In the genomic region with DNA sequence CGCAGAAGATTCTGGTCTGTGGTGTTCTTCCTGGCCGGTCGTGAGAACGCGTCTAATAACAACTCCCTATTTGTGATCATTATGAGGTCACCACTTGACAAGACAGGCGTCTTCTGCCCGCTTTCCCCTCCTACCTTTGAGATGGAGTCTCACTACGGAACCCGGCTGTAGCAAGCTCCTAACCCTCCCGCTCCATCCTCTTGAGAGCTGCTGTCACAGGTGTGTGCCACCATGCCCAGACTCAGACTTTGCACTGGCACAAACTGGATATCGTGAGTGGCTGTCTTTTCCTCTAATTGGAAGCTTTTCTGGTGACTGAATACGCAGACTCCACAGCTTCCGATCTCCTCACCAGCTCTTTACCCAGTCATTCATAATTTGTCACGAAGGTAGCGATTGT, we compare ENCODE assay signal across 25 mouse cellular contexts.
"Had no signal": no experiment of that assay in that cellular context is flagged by ENCODE, and none has a peak within 500 bp of the region (broad histone marks: within the 10 kb centered on the region; RNA-seq: fewer than 3 reads in every experiment).

No protein-coding gene starts in this region.

- DNase-seq: forebrain, postnatal 0 days; gastrocnemius, adult 2 months; gastrocnemius, postnatal 10 days; gastrocnemius, postnatal 25 days; heart, adult 2 months; heart, postnatal 4 days; kidney, adult 18-20 months; kidney, adult 8-10 months; kidney, postnatal 10 days; kidney, postnatal 25 days; kidney, postnatal 4 days had no signal

- H3K4me2 ChIP-seq: heart, embryonic 13.5 days; heart, embryonic 15.5 days; hindbrain, embryonic 12.5 days; hindbrain, embryonic 14.5 days; intestine, embryonic 15.5 days; limb, embryonic 13.5 days; limb, embryonic 15.5 days; liver, embryonic 12.5 days had no signal

- H3K27ac ChIP-seq: gastrocnemius, adult 2 months; heart, adult 2 months; heart, embryonic 13.5 days; heart, embryonic 15.5 days; hindbrain, embryonic 10.5 days; hindbrain, embryonic 12.5 days; hindbrain, embryonic 14.5 days; intestine, embryonic 15.5 days; layer of hippocampus, adult 2 months; left cerebral cortex, adult 2 months; limb, embryonic 13.5 days; limb, embryonic 15.5 days; liver, embryonic 12.5 days had no signal

- H3K9ac ChIP-seq: forebrain, postnatal 0 days; heart, embryonic 13.5 days; heart, embryonic 15.5 days; hindbrain, embryonic 12.5 days; hindbrain, embryonic 14.5 days; intestine, embryonic 15.5 days; limb, embryonic 13.5 days; limb, embryonic 15.5 days; liver, embryonic 12.5 days had no signal

- H3K4me1 ChIP-seq: heart, embryonic 13.5 days; heart, embryonic 15.5 days; hindbrain, embryonic 10.5 days; hindbrain, embryonic 12.5 days; intestine, embryonic 15.5 days; limb, embryonic 13.5 days; limb, embryonic 15.5 days; liver, embryonic 12.5 days had no signal

- ATAC-seq: forebrain, postnatal 0 days; hindbrain, embryonic 16.5 days; inflammation-experienced regulatory T-cells, adult 6 months; intestine, embryonic 15.5 days; intestine, postnatal 0 days; liver, embryonic 12.5 days had no signal

- H3K27me3 ChIP-seq: heart, embryonic 13.5 days; heart, embryonic 15.5 days; hindbrain, embryonic 12.5 days; intestine, embryonic 15.5 days; limb, embryonic 13.5 days; limb, embryonic 15.5 days; liver, embryonic 12.5 days had no signal

- H3K9me3 ChIP-seq: heart, embryonic 15.5 days; hindbrain, embryonic 12.5 days; intestine, embryonic 15.5 days; limb, embryonic 13.5 days; limb, embryonic 15.5 days had no signal

- H3K36me3 ChIP-seq: heart, embryonic 13.5 days; heart, embryonic 15.5 days; hindbrain, embryonic 10.5 days; hindbrain, embryonic 12.5 days; intestine, embryonic 15.5 days; limb, embryonic 13.5 days; limb, embryonic 15.5 days; liver, embryonic 12.5 days had no signal

- H3K4me3 ChIP-seq: gastrocnemius, adult 2 months; heart, adult 2 months; heart, embryonic 13.5 days; heart, embryonic 15.5 days; hindbrain, embryonic 10.5 days; hindbrain, embryonic 12.5 days; intestine, embryonic 15.5 days; layer of hippocampus, adult 2 months; left cerebral cortex, adult 2 months; limb, embryonic 13.5 days; limb, embryonic 15.5 days; liver, embryonic 12.5 days had no signal
